Mouse (Mus musculus) right cerebral cortex, adult 18-20 months (tissue): ENCODE results near the gene Zfp990.
"Not testable (repeated sequence)": the region's sequence is repeated elsewhere in the genome, so short reads cannot be mapped to it uniquely, and the experiment has no call there.

ENCODE experiments used
- DNase-seq: peaks from one replicate; pipeline ENCODE4 v3.0.0; 2022; ENCODE audit warnings: mixed read lengths

Gene Zfp990

GRCm38 (mm10) chr4:145510459-145510858, at the start of gene Zfp990:
Gene Zfp990, plus strand, starts transcription at chr4:145510759.
- not testable (repeated sequence) for DNase-seq

GRCm38 (mm10) chr4:145463553-145464253, 46.9 kb upstream of the Zfp990 start:
- DNase-seq, result not testable (repeated sequence)

DNA sequence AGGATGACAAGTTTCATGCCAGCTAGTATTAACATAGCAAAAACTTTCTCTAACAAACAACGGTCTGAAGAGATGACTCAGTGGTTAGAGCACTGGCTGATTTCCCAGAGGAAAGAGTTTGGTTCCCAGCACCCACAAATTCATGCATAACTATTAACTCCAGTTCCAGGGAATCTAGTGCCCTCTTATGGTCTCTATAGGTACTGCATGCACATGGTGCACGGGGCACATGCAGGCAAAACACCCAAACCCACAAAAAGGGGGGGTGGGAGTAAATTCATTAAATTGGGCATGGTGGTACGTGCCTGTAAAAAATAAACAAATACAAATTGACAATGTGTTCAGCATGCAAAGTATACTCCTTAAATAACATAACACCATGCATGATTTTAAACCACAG, 32.4 kb upstream of the Zfp990 start:
- DNase-seq, result no peak

- not testable (repeated sequence) for DNase-seq
Measured at GRCm38 (mm10) chr4:145480699-145481098, 29.9 kb upstream of the Zfp990 start.

DNA sequence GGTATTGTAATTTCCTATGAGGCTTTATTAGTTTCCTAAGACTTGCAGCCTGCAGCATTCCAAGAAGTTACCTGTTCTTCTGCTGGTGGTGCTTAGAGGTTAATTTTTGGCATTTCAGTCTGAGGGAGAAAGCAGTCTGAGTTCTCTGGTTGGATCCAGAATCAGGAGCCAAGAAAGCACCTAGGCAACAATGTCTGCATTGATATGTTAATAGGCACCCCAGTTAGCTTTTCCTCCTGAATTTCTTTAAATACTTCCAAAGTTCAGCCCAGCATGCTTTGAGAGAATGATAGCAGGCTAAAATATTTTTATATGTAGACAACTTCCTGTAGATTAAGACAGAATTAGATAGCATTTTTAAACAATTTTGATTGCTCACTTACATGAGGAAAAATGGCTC, 21.2 kb upstream of the Zfp990 start:
- DNase-seq, result no peak

DNA sequence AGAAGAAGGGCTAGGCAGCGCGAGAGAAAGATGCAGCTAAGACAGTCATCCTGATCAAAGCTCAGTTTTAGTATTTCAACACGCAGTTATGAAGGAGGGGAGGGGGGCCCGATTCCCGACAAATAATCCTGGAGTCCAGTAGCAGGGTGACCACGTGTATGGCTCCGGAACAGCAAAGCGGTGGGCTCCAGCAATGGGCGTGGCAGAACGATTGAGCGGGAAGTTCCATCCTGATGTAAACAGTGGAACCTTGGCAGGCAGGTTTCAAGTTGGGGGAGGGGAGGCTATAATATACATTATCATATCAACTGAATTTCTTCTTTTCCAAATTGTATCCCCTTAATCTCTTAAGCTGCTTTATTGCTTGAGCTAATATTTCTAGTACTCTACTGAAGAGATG, 18.4 kb upstream of the Zfp990 start:
- no peak for DNase-seq

GRCm38 (mm10) chr4:145493316-145493715, 17.2 kb upstream of the Zfp990 start:
- DNase-seq, result not testable (repeated sequence)

GRCm38 (mm10) chr4:145514637-145515036, 4.1 kb downstream of the Zfp990 start:
- not testable (repeated sequence) for DNase-seq

DNA sequence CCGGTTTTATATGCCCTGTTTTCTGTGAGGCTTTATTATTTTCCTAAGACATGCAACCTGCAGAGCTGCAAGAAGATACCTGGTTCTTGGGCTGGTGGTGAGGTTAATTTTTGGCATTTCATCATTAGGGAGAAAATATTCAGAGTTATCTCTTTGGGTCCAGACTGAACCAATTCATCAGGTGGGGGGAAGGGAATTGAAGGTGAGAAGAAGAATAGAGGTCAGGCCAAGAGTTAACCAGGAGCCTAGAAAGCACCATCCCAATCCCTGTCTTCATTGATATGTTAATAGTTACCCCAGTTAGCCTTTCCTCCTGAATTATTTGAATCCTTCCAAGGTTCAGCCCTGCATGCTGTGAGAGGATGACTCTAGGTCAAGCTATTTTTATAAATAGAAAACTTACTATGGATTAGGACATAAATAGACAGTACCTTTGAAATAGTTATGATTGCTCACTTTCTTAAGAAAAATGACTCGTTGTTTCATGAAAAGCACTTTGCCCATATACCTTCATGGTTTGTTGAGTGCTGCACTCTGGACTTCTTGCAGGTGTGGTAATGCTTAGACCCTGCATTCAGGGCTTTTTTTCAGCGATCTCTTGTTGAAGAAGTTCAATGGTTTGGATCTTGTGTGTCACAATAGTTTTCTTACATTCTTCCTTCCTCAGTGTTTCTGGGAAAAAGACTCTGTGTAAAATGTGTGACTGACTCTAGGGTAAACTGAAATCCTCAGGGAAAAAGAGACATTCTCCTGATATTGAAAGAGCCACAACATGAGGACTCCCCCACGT, 5.4 kb downstream of the Zfp990 start:
- DNase-seq, result not testable (repeated sequence)

GRCm38 (mm10) chr4:145517391-145517790, 6.8 kb downstream of the Zfp990 start:
- DNase-seq, result not testable (repeated sequence)

- DNase-seq, result not testable (repeated sequence)
Measured at GRCm38 (mm10) chr4:145543861-145544260, 33.3 kb downstream of the Zfp990 start.

GRCm38 (mm10) chr4:145545106-145545505, 34.5 kb downstream of the Zfp990 start:
- not testable (repeated sequence) for DNase-seq

- DNase-seq, result not testable (repeated sequence)
Measured at GRCm38 (mm10) chr4:145545734-145546349, 35.3 kb downstream of the Zfp990 start.

DNA sequence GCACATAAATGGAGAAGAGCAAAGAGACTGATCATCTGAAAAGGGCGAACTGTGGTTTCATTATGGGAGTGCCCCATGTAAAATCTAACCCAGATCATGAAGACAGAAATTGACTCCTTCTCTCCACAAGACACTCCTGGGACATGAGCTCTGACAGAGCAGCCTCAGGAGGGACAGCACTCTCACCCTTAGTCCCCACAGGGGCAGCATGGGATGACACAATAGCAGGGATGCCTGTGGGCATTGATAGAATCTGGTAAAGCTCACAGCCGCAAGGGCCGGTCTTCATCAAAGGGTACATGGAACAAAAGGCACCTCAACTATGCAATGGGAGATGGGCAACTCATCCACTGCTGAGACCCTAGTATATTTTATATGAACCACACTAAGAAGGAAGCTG, 35.9 kb downstream of the Zfp990 start:
- not testable (repeated sequence) for DNase-seq

DNA sequence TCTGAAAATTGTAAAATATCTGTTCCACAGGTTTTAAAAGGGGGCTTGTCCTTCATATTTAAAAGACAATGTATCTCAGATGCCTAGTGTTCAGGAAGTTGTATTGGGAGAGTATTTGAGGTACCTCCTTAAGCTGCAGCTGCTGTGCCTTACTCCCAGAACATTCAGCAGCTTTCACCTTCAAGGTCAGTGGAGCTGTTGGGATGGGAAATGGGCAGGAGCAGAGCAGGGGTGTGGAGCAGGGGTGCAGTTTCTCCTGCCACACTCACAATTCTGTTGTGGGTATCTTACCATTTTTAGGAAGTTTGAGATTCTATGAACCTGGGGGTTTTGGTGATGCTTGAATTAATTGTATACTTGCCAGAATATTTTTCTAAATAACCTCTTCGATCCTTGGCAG, 46.1 kb downstream of the Zfp990 start:
- DNase-seq, result no peak

DNA sequence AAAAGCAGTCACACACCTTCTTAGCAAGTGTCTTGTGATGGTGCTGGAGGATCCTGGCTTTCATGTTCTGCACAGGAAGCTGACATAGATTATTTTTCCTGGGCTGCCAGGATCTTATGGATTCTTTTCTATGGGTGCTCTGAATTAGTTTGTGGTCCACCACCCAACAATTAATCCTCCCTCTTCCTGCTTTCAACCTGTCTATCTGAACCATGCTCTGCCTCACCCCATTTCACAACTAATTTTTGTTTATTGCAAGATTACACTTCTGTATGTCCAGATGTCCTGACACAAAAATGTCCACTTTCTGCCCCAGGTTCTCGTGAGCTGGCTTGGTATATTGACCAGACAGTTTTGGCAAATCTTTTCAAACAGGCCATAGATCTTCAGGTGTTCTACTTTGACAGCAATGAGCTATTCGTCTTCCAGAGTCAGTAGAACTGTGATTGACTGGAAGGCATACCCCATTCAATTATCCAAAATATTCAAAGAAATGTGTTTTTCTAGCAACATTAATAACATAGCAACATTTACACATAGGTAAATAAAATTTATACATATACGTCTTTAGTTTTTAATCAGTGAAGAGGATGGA, 49.0 kb downstream of the Zfp990 start:
- no peak for DNase-seq

DNA sequence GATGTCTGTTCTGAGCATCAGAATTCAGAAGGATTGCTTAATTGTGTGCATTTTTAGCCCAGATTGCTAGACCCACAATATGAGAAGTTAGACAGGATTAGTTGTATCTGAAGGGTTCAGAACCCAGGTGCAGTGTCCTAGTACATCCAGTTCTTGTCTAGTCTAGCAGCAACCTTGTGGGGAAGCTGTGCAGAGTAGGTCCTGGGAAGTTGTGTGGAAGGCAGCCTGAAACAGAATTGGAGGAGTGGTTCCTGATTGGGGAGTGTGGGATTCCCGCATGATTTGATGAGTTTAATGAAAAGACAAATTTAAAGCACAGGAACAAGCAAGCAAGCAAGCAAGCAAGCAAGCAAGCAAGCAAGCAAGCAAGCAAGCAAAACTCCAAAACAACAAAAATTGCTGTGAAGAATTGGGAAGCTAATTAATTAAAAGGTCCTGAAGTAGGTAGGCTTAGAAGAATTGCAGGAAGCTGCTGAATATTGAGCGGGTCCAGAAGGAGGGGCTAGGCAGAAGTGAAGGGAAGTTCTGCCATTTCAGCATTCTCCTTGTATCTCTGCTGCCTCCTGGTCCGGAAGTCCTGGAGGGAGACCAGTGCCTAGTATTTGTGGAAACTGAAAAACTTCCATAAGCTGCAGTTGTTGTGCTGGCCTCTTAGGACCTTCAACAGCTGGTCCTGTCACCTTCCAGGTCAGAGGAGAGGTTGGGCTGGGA, 53.7 kb downstream of the Zfp990 start:
- no peak for DNase-seq

GRCm38 (mm10) chr4:145570461-145570860, 59.9 kb downstream of the Zfp990 start:
- DNase-seq, result not testable (repeated sequence)

GRCm38 (mm10) chr4:145576623-145577022, 66.1 kb downstream of the Zfp990 start:
- not testable (repeated sequence) for DNase-seq

DNA sequence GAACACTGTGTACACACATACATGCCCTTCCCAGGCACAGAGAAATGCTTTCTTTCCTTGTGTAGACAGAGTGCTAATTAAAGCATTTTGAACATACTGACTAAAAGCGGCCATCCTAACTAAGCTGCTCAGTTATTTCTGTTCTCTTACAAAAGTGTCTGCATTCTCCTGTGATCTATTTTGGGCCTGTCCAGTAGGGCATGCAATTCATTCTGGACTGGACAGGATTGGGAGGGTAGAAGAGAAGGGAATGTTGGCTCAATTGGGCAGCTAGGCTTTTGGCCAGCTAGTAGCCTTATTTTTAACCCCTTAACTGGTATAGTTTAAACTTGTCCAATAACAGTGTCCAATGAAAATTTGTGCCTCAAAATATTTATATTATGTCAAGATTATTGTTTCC, 69.8 kb downstream of the Zfp990 start:
- DNase-seq, result not testable (repeated sequence)

- not testable (repeated sequence) for DNase-seq
Measured at GRCm38 (mm10) chr4:145585078-145585477, 74.5 kb downstream of the Zfp990 start, which contains the start of gene Gm13212. Gene Gm13212, plus strand, starts transcription at chr4:145585166.

GRCm38 (mm10) chr4:145586046-145586445, 75.5 kb downstream of the Zfp990 start:
- DNase-seq, result not testable (repeated sequence)
